Mouse (Mus musculus) hindbrain, embryonic 12.5 days (tissue): ENCODE results near the gene Supt3. TPM values are rescaled to one million over a fixed set of nuclear protein-coding genes. Genes with fewer than 3 reads are reported as not detected.

Experiments used
- ATAC-seq: fragments of 200-750 bp; cut with Nextera tagmentation; 2 replicates; pipeline ENCODE4 v1.8.0; 2017; ENCODE audit warnings: moderate TSS enrichment; ENCODE audit not compliant: low FRiP score
- H3K27ac ChIP-seq: fragments of 300-500 bp; sonication (generic); 2 replicates; pipeline ENCODE4 v1.5.1; 2016; ENCODE audit warnings: mild to moderate bottlenecking
- H3K27me3 ChIP-seq: fragments of 300-500 bp; sonication (generic); 2 replicates; pipeline ENCODE4 v1.6.1; 2016; ENCODE audit warnings: mild to moderate bottlenecking
- H3K36me3 ChIP-seq: fragments of 300-500 bp; sonication (generic); 2 replicates; pipeline ENCODE4 v1.6.1; 2016; ENCODE audit warnings: mild to moderate bottlenecking
- H3K4me1 ChIP-seq: fragments of 300-500 bp; sonication (generic); 2 replicates; pipeline ENCODE4 v1.6.1; 2016
- H3K4me2 ChIP-seq: fragments of 300-500 bp; sonication (generic); replicated peaks from 2 replicates; pipeline ENCODE4 v1.6.1; 2016; ENCODE audit warnings: mild to moderate bottlenecking
- H3K4me3 ChIP-seq: fragments of 300-500 bp; sonication (generic); 2 replicates; pipeline ENCODE4 v1.5.1; 2016; ENCODE audit warnings: mild to moderate bottlenecking
- H3K9ac ChIP-seq: fragments of 300-500 bp; sonication (generic); 2 replicates; pipeline ENCODE4 v1.6.1; 2016; ENCODE audit warnings: mild to moderate bottlenecking, moderate library complexity
- H3K9me3 ChIP-seq: fragments of 300-500 bp; sonication (generic); replicated peaks from 2 replicates; pipeline ENCODE4 v1.6.1; 2016; ENCODE audit warnings: mild to moderate bottlenecking
- WGBS: fragments of 180-500 bp; shearing (Covaris S2); methylation state at CpG from one replicate; pipeline ENCODE4 v1.1.7; 2016; 5-methylcytosine and 5-hydroxymethylcytosine counted together
- polyA plus RNA-seq: library from polyadenylated mRNA; unstranded; fragments of >200 nt; fragmentation: Nextera tagmentation; extraction: Ambion mirVana; gene quantifications from 2 replicates; pipeline ENCODE4 v1.2.1, GENCODE M21; 2016

Supt3 gene
- polyA plus RNA-seq, 1 experiment from 2014 or later: 26.2 TPM

DNA sequence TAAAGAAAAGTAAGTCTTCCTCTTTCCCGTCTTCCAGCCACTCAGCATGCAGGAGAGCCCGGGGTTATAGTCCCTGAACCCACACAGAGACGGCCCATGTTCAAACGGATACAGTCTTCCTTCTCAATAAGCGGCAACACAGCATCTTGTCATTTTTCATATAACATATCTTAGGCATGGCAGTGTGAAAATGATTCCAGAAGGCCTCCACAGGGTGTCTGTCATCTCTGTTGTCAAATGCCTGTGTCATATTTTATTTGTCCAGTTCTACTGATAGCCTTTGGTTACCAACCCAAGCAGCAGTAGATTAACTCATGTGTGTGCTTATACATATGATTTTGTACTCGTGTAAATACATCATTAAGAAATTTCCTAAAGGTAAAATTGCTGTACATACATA is 270.3 kb downstream of the Supt3 start:
- H3K4me2 ChIP-seq: no peak overlapping the region
- H3K9me3 ChIP-seq: no peaks in the 10 kb centered on the region
- no peak for ATAC-seq
- WGBS: 82% methylated on average over 6 of the region's 6 CpGs
- H3K9ac ChIP-seq: no peak overlapping the region
- no peaks in the 10 kb centered on the region for H3K27me3 ChIP-seq
- no peak overlapping the region for H3K27ac ChIP-seq
- H3K4me1 ChIP-seq: no peaks in the 10 kb centered on the region
- H3K36me3 ChIP-seq: no peaks in the 10 kb centered on the region
- H3K4me3 ChIP-seq: no peak overlapping the region

DNA sequence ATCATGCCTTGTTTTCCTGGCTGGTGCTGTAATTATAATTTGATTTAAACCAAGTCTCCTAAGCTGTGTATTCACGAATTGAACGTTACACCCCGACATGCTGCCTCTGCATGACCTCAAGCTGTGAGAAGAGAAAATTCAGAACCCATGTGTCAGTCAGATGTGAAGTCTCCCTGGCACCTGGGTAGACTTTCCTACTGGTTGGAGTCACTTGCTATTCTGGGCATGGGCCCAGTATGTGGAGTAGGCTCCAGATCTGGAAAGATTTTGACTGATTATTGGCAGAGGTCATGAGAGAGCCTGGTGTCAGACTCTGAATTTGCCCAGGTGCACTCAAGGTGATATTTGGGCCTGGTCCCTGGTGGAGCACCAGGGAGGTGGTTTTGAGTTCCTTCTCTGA is 275.0 kb downstream of the Supt3 start:
- 82% methylated on average over 3 of the region's 3 CpGs for WGBS
- H3K27me3 ChIP-seq: no peaks in the 10 kb centered on the region
- ATAC-seq: no peak

DNA sequence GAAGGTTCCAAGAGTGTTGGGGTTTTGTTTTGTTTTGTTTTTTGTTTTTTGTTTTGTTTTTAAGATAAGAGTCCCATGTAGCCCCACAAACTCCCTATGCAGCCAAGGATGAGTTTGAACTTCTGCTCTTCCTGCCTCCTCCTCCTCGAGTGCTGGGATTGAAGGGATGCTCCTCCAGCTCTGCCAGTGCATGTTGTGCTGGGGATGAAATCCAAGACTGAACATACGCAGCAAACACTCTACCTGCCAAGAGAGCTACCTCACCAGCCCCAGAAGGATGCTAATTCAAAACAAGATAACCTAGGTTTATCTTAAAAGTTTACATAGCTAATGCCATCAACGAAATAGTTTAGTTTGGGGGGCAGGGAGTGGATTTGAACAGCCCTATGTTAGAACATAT is 276.4 kb downstream of the Supt3 start:
- no peaks in the 10 kb centered on the region for H3K4me1 ChIP-seq
- no peaks in the 10 kb centered on the region for H3K27me3 ChIP-seq
- no peak overlapping the region for H3K9ac ChIP-seq
- H3K27ac ChIP-seq: no peak overlapping the region
- H3K9me3 ChIP-seq: no peaks in the 10 kb centered on the region
- 88% methylated on average over 3 of the region's 3 CpGs for WGBS
- no peak for ATAC-seq
- no peak overlapping the region for H3K4me3 ChIP-seq
- no peaks in the 10 kb centered on the region for H3K36me3 ChIP-seq
- H3K4me2 ChIP-seq: no peak overlapping the region

More for the DNA sequence above, 275.0 kb downstream of the Supt3 start:
- Histone ChIP-seq H3K4me2 (no peak overlapping the region), H3K9me3 (no peaks in the 10 kb centered on the region), H3K4me1 (no peaks in the 10 kb centered on the region), H3K9ac (no peak overlapping the region), H3K27ac (no peak overlapping the region), H3K36me3 (no peaks in the 10 kb centered on the region), H3K4me3 (no peak overlapping the region)

DNA sequence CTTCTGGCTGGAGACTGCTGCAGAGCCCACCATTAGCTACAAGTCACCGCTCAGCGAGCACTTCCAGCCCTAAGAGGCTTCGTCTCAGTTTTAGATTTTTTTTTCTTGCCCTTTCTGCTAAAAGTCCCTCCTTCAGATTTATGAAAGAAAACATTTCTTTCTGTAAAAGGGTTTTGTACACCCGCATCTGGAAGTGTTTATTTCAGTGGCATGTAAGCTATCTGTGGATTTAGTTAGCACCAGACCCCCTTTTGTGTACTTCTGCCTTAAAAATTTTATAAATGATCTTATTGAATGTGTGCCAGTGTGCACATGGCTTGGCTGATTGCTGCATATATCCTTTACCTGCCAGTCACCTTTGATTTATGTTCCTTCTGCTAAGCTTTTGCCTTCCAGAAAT is 277.6 kb downstream of the Supt3 start:
- Histone ChIP-seq H3K27me3 (no peaks in the 10 kb centered on the region), H3K4me3 (no peak overlapping the region), H3K27ac (0 out of 2 replicates have a peak overlapping the region, but pooled peaks have one; percentile 40), H3K9ac (no peak overlapping the region), H3K4me1 (0 out of 2 replicates have a peak, but pooled peaks cover 2% of the 10 kb centered on the region), H3K9me3 (no peaks in the 10 kb centered on the region), H3K4me2 (no peak overlapping the region), H3K36me3 (no peaks in the 10 kb centered on the region)
- no peak for ATAC-seq
- 71% methylated on average over 4 of the region's 4 CpGs for WGBS

DNA sequence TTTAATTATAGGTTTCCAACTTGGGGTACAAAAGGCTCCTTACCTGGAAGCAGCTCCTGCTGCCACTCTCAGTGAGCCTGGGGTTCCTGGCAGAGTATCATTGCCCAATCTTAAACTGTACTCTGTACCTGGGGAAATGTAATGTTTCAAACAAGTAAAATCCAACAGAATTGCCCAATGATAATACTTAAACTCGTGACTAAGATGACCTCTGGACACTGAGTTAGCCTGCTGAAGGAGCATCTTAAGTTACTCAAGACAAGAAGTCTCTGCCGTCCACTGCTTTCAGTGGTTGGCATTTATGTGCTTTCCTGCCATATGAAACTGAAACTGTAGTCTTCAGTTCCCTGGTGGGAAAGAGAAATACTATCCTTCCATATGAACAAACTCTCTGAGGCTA is 279.9 kb downstream of the Supt3 start:
- no peaks in the 10 kb centered on the region for H3K9me3 ChIP-seq
- no peaks in the 10 kb centered on the region for H3K36me3 ChIP-seq
- no peak overlapping the region for H3K4me3 ChIP-seq
- no peak for ATAC-seq
- 0 out of 2 replicates have a peak, but pooled peaks cover 2% of the 10 kb centered on the region for H3K4me1 ChIP-seq
- no peak overlapping the region for H3K9ac ChIP-seq
- H3K27me3 ChIP-seq: no peaks in the 10 kb centered on the region
- WGBS: 69% methylated on average over 2 of the region's 2 CpGs
- H3K27ac ChIP-seq: no peak overlapping the region
- no peak overlapping the region for H3K4me2 ChIP-seq

DNA sequence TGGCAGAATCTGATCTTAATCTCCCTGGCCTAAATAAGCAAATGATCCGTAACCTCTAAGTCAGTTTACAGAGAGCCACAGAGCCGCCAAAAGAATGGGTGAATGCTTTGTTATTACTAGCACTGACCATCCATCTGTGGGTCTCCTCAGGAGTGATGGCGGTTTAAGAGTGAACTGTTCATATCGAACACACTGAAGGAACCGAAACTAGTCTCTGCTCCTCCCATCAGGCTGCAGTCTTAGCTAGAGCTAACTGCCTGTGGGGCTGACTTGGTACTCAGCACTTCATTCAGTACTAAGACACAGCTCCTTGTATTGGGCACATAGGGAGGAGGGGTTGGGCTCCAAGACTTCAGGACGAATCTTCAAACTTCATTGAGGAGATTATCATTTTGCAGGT is 280.8 kb downstream of the Supt3 start:
- no peak overlapping the region for H3K27ac ChIP-seq
- no peaks in the 10 kb centered on the region for H3K27me3 ChIP-seq
- no peak overlapping the region for H3K9ac ChIP-seq
- no peaks in the 10 kb centered on the region for H3K36me3 ChIP-seq
- H3K9me3 ChIP-seq: no peaks in the 10 kb centered on the region
- H3K4me1 ChIP-seq: 0 out of 2 replicates have a peak, but pooled peaks cover 2% of the 10 kb centered on the region
- H3K4me3 ChIP-seq: no peak overlapping the region
- no peak overlapping the region for H3K4me2 ChIP-seq
- no peak for ATAC-seq
- 77% methylated on average over 6 of the region's 6 CpGs for WGBS

DNA sequence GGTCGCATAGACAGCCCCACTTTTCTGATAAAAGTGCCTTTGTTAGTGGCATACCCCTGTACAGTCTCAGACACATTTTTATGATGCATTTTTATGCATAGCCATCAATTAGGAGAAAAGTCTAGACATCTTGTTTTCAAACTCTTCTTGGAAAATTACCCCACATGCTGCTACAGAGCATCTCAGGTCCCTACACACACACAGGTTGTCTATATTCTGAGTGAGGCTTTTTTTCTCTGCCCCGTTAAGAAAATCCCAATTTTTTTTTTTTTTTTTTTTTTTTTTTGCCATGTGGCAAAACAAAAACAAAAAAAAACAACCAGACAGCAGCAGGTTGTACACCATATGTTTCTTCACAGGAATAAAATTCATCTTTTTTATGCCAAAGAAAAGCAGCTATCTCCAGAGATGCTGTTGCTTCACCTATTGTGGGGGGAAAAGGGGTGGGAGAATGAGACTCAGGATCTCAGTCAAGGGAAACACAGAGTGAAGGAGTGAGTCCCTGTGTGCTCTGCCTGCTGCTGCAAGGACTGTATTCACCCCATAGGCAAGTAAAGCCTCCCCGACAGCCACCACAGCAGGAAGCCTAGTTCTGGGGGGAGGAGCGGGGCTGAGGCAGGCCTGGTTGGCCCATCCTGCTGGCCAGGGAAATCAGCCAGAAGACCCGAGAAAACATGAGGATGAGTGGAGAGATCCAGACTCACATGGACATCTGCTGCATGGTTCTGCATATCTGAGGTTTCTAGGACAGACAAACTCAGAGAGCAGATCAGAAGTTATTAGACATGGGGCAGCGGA is 281.8 kb downstream of the Supt3 start:
- Histone ChIP-seq H3K4me2 (no peak overlapping the region), H3K27ac (no peak overlapping the region), H3K4me1 (0 out of 2 replicates have a peak, but pooled peaks cover 2% of the 10 kb centered on the region), H3K9ac (no peak overlapping the region), H3K27me3 (no peaks in the 10 kb centered on the region), H3K4me3 (no peak overlapping the region), H3K9me3 (no peaks in the 10 kb centered on the region), H3K36me3 (no peaks in the 10 kb centered on the region)
- no peak for ATAC-seq
- 57% methylated on average over 6 of the region's 6 CpGs for WGBS

DNA sequence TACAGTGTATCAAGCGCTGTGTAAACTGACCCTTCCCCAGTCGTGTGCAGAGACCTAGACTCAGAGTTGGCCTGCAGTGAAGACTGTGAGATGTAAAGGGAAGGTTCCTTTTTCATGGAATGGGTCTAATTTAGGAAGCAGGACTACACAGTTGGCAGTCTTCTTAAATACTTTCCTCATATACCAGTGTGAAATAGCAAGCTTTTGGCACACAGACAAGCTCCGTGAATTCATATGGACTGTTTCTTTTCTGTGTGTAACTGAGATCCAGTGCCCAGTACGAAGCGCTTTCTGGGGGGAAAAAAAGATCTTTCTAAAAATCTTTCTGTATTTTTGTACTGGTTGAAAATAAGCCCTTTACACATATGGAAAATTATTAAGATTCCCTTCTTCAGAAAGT is 286.8 kb downstream of the Supt3 start:
- no peak overlapping the region for H3K4me2 ChIP-seq
- ATAC-seq: no peak
- no peaks in the 10 kb centered on the region for H3K27me3 ChIP-seq
- H3K36me3 ChIP-seq: no peaks in the 10 kb centered on the region
- no peaks in the 10 kb centered on the region for H3K9me3 ChIP-seq
- 84% methylated on average over 5 of the region's 5 CpGs for WGBS
- H3K9ac ChIP-seq: no peak overlapping the region
- H3K27ac ChIP-seq: no peak overlapping the region
- no peak overlapping the region for H3K4me3 ChIP-seq
- H3K4me1 ChIP-seq: peaks cover 7% of the 10 kb centered on the region

DNA sequence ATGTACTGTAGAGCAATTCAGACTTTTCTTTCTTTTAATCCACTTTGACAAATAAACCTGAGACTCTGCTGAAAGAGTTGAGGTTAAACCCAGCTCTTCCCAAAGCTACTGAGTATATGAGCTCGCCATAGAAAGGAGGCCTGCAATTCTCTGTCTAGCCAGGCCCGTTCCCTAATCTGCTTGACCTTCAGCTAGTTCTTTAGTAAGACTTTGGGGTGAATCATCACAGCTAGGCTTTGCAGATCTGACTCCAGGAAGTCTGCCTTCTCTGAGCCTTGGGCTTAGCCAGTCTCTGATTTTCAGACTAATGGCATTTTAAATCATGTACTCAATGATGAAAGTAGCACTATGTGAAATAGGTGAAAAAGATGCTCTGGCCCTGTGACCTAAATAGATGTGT is 288.5 kb downstream of the Supt3 start:
- WGBS: 89% methylated on average over 2 of the region's 2 CpGs
- Histone ChIP-seq H3K9me3 (no peaks in the 10 kb centered on the region), H3K4me3 (no peak overlapping the region), H3K27ac (no peak overlapping the region), H3K27me3 (no peaks in the 10 kb centered on the region), H3K4me2 (no peak overlapping the region), H3K9ac (no peak overlapping the region), H3K4me1 (peaks cover 5% of the 10 kb centered on the region), H3K36me3 (no peaks in the 10 kb centered on the region)
- ATAC-seq: no peak

DNA sequence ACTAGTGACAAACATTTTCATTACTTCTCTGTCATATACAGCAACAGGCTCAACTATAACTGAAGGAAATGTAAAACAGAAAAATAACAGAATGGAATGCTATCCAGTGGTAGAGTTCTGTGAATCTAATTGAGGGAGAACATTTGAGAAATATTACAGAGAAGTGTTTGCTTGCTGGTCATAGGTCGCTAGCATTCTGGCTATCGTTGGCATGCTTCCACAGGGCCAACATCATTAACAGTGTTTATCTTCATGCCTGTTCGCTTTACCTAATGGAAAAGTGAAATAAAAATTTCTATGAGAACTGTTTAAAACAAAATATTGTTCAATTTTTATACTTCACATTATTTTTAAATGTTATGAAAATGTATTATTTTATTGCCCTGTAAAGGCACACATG is 290.5 kb downstream of the Supt3 start:
- Histone ChIP-seq H3K9ac (no peak overlapping the region), H3K36me3 (no peaks in the 10 kb centered on the region), H3K9me3 (no peaks in the 10 kb centered on the region), H3K4me1 (peaks cover 5% of the 10 kb centered on the region), H3K27ac (no peak overlapping the region), H3K27me3 (no peaks in the 10 kb centered on the region), H3K4me2 (no peak overlapping the region), H3K4me3 (no peak overlapping the region)
- no peak for ATAC-seq
- 86% methylated on average over 3 of the region's 3 CpGs for WGBS

DNA sequence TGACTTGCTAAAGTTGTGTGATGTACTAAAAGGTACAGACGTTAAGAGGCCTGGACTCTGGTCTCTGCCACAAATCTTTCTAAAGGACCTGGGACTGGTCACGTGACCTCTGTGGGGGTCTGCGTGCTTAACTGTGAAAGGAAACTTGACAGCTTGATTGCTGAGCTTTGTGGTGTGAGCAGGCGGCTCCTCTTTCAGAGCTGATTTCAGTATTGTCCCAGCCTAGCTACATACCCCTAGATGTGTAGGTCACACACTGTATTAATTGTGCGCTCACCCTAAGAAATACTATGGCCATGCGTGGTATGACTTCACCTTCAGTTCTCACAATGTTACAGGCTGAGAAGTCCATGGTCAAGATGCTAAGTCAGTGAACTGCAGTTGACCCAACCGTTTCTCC is 291.4 kb downstream of the Supt3 start:
- no peak overlapping the region for H3K9ac ChIP-seq
- no peak overlapping the region for H3K27ac ChIP-seq
- no peak overlapping the region for H3K4me3 ChIP-seq
- no peaks in the 10 kb centered on the region for H3K36me3 ChIP-seq
- no peak for ATAC-seq
- H3K9me3 ChIP-seq: no peaks in the 10 kb centered on the region
- no peaks in the 10 kb centered on the region for H3K27me3 ChIP-seq
- H3K4me1 ChIP-seq: peaks cover 5% of the 10 kb centered on the region
- WGBS: 34% methylated on average over 7 of the region's 7 CpGs
- no peak overlapping the region for H3K4me2 ChIP-seq

DNA sequence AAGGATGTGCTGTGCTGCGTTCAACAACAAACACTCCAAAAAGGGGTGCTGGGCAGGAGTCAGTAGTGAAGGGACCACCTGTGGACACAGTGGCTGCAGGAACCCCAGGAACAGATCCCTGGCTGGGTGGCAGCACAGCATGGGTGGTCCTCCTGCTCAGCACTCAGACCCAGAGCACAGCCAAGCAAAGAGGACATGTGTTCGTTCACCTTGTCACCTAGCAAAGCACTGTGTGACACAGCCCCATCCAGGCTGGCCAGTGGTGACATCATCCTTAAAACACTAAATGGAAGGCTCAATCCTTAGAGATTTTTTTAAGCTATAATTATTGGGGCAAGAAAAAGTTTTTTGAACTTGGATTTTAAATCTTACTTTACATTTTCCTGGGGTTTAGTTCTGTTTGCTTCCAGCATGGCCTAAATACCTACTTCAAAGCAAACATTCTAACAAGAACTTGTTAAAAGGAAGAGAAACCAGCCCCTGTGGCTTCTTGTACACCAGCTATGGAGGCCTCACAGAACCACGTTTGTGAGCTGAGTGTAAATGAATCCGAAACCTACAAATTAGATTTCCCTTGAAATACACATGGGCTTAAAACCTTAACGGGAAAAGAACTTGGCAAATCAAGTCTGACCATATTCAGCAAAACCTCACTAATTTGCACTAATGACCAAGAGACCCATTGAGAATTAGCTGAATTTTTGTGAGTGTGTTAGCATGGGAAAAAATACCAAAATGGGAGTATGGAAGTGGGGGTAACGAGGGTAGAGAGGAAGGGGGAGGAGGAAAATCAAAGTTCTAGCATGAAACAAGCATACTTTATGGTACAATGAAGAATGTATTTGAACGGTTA is 295.8 kb downstream of the Supt3 start:
- H3K9me3 ChIP-seq: no peaks in the 10 kb centered on the region
- ATAC-seq: no peak
- WGBS: 69% methylated on average over 7 of the region's 7 CpGs
- no peaks in the 10 kb centered on the region for H3K27me3 ChIP-seq
- no peak overlapping the region for H3K9ac ChIP-seq
- no peaks in the 10 kb centered on the region for H3K36me3 ChIP-seq
- peaks cover 9% of the 10 kb centered on the region for H3K4me1 ChIP-seq
- H3K4me3 ChIP-seq: no peak overlapping the region
- H3K27ac ChIP-seq: no peak overlapping the region
- H3K4me2 ChIP-seq: no peak overlapping the region

DNA sequence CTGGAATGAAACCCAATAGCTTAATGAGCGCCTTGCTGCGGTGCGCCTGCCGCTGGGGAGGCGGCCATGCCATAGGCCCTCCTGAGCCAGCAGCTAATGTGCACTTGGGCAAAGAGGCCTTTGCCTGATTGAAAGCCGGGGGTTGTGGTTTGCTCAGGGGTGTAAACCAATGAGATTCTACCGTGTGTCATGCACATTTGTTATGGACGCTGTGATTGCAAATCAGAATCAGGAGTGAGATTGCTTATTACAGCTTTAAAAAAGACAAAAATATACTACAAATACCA is 296.3 kb downstream of the Supt3 start:
- Histone ChIP-seq H3K4me3 (no peak overlapping the region), H3K4me2 (no peak overlapping the region), H3K27me3 (no peaks in the 10 kb centered on the region), H3K4me1 (peaks cover 7% of the 10 kb centered on the region), H3K9ac (no peak overlapping the region), H3K9me3 (no peaks in the 10 kb centered on the region), H3K36me3 (no peaks in the 10 kb centered on the region), H3K27ac (no peak overlapping the region)
- WGBS: 90% methylated on average over 8 of the region's 8 CpGs
- ATAC-seq: no peak
